Mouse (Mus musculus) lung, postnatal 0 days (tissue): ENCODE data around the gene Donson.

Experiments
- CTCF ChIP-seq: IDR thresholded peaks from 2 replicates; pipeline ENCODE4 v1.5.1; 2016; ENCODE audit warnings: antibody characterized with exemption, mild to moderate bottlenecking
- EP300 ChIP-seq: IDR thresholded peaks from 2 replicates; pipeline ENCODE4 v1.6.1; 2016; ENCODE audit warnings: antibody characterized with exemption, mild to moderate bottlenecking, control low read depth

GRCm38 (mm10) chr16:91648220-91648550 lies 40.4 kb downstream of the Donson start:
- TF ChIP-seq CTCF (no peak), EP300 (no peak; the same call in 1 of the 2 replicates)
